Mouse (Mus musculus) cerebellum, adult 2 months (tissue): ENCODE results near the gene Trpv1. TPM values are rescaled to one million over a fixed set of nuclear protein-coding genes. Genes with fewer than 3 reads are reported as not detected.

ENCODE experiments used
- DNase-seq, 2 experiments: peaks; one replicate each; pipeline ENCODE4 v3.0.0; 2021
- H3K27ac ChIP-seq: fragments of 200-500 bp; 2 replicates; pipeline ENCODE4 v1.5.1; 2012; ENCODE audit warnings: low read length, control low read depth, inconsistent platforms; ENCODE audit not compliant: insufficient read depth
- H3K27me3 ChIP-seq: fragments of 200-500 bp; 2 replicates; pipeline ENCODE4 v1.6.1; 2012; ENCODE audit warnings: inconsistent platforms, mild to moderate bottlenecking, low read length, moderate library complexity; ENCODE audit not compliant: control insufficient read depth, insufficient read depth
- H3K4me1 ChIP-seq: fragments of 200-500 bp; 2 replicates; pipeline ENCODE4 v1.6.1; 2011; ENCODE audit warnings: low read length; ENCODE audit not compliant: control insufficient read depth, insufficient read depth
- H3K4me3 ChIP-seq: fragments of 200-500 bp; replicated peaks from 2 replicates; pipeline ENCODE3; 2011; ENCODE audit warnings: mild to moderate bottlenecking, low read depth, low read length, control low read depth; ENCODE audit not compliant: insufficient read depth
- CTCF ChIP-seq: fragments of 200-500 bp; IDR thresholded peaks from 2 replicates; pipeline ENCODE4 v1.5.1; 2011; ENCODE audit warnings: low read depth, mild to moderate bottlenecking, control low read depth, low read length, moderate library complexity, borderline replicate concordance; ENCODE audit not compliant: insufficient read depth
- POLR2A ChIP-seq: fragments of 200-500 bp; IDR thresholded peaks from 2 replicates; pipeline ENCODE4 v1.6.1; 2011; ENCODE audit warnings: low read length, control low read depth, borderline replicate concordance; ENCODE audit not compliant: insufficient read depth
- WGBS: fragments of 180-500 bp; shearing (Covaris S2); methylation state at CpG from one replicate; pipeline ENCODE4 v1.1.7; 2018; 5-methylcytosine and 5-hydroxymethylcytosine counted together
- polyA plus RNA-seq: library from polyadenylated mRNA; depleted of rRNA; stranded (reverse); fragments of >200 nt; gene quantifications from 2 replicates; pipeline ENCODE4 v1.2.3, GENCODE M21; 2012; rRNA removed

The Trpv1 gene
- polyA plus RNA-seq, 1 experiment = 0.33 TPM

- TF ChIP-seq POLR2A (no peak), CTCF (no peak)
- no peaks in the 10 kb centered on the region for H3K27me3 ChIP-seq
- WGBS = 60% methylated on average over 5 of the region's 5 CpGs
- H3K4me3 ChIP-seq = no peak overlapping the region
- no peaks in the 10 kb centered on the region for H3K4me1 ChIP-seq
- H3K27ac ChIP-seq = no peak overlapping the region
- DNase-seq = no peak
Observed at GRCm38 (mm10) chr11:73280710-73281109, 46.6 kb downstream of the Trpv1 start.

- WGBS = 2% methylated on average over 16 of the region's 16 CpGs
- Histone ChIP-seq H3K4me3 (peak overlapping the region; percentile 64), H3K27ac (no peak overlapping the region), H3K27me3 (no peaks in the 10 kb centered on the region), H3K4me1 (no peaks in the 10 kb centered on the region)
- TF ChIP-seq CTCF (peak; percentile 49), POLR2A (no peak)
- peak; percentile 61 to 72 for DNase-seq
Observed at GRCm38 (mm10) chr11:73281528-73282027, 47.5 kb downstream of the Trpv1 start.

- 64% methylated on average over 9 of the region's 9 CpGs for WGBS
- TF ChIP-seq CTCF (no peak), POLR2A (no peak)
- Histone ChIP-seq H3K27me3 (no peaks in the 10 kb centered on the region), H3K27ac (no peak overlapping the region), H3K4me1 (no peaks in the 10 kb centered on the region), H3K4me3 (no peak overlapping the region)
- DNase-seq = no peak
Observed at GRCm38 (mm10) chr11:73283369-73283768, 49.3 kb downstream of the Trpv1 start.

GRCm38 (mm10) chr11:73283926-73284325 is 49.8 kb downstream of the Trpv1 start:
- no peak overlapping the region for H3K27ac ChIP-seq
- 47% methylated on average over 1 of the region's 1 CpGs for whole genome bisulfite sequencing

GRCm38 (mm10) chr11:73284351-73284750 is 50.3 kb downstream of the Trpv1 start:
- TF ChIP-seq CTCF (no peak), POLR2A (no peak)
- Histone ChIP-seq H3K27ac (no peak overlapping the region; the same call in 1 of the 2 replicates), H3K4me3 (no peak overlapping the region), H3K4me1 (no peaks in the 10 kb centered on the region), H3K27me3 (no peaks in the 10 kb centered on the region)
- DNase-seq = peak in 1 of 2 experiments; percentile 14

More at GRCm38 (mm10) chr11:73283926-73284325, 49.8 kb downstream of the Trpv1 start:
- Histone ChIP-seq H3K4me1 (no peaks in the 10 kb centered on the region), H3K27me3 (no peaks in the 10 kb centered on the region), H3K4me3 (no peak overlapping the region)
- no peak for DNase-seq
- no peak for TF ChIP-seq CTCF
- no peak for TF ChIP-seq POLR2A

GRCm38 (mm10) chr11:73289621-73290020 is 55.5 kb downstream of the Trpv1 start:
- H3K27me3 ChIP-seq = no peaks in the 10 kb centered on the region
- H3K4me1 ChIP-seq = no peaks in the 10 kb centered on the region
- no peak overlapping the region for H3K27ac ChIP-seq
- DNase-seq = no peak
- TF ChIP-seq CTCF (no peak), POLR2A (no peak)
- no peak overlapping the region for H3K4me3 ChIP-seq
- 80% methylated on average over 1 of the region's 1 CpGs for WGBS

GRCm38 (mm10) chr11:73303123-73303522 is 69.0 kb downstream of the Trpv1 start:
- TF ChIP-seq POLR2A (no peak), CTCF (no peak)
- WGBS = 41% methylated on average over 2 of the region's 2 CpGs
- no peak overlapping the region for H3K27ac ChIP-seq

More at GRCm38 (mm10) chr11:73303123-73303522, 69.0 kb downstream of the Trpv1 start:
- Histone ChIP-seq H3K4me3 (no peak overlapping the region), H3K4me1 (no peaks in the 10 kb centered on the region), H3K27me3 (no peaks in the 10 kb centered on the region)
- DNase-seq = no peak

Other genes starting within 250 kb of the Trpv1 start
- gene P2rx1, start 235.2 kb upstream of the Trpv1 start, polyA plus RNA-seq = 0.41 and 0.46 TPM in 2 replicates
- gene Camkk1, start 215.3 kb upstream of the Trpv1 start, polyA plus RNA-seq = 68.8 and 70.8 TPM in 2 replicates
- 6.4 and 6.5 TPM in 2 replicates for gene Ncbp3, start 186.5 kb upstream of the Trpv1 start, polyA plus RNA-seq
- 0.24 and 0.33 TPM in 2 replicates for gene Itgae, start 143.7 kb upstream of the Trpv1 start, polyA plus RNA-seq
- gene Haspin, start 96.0 kb upstream of the Trpv1 start, polyA plus RNA-seq = 0.05 and 0.10 TPM in 2 replicates
- 4.5 and 6.2 TPM in 2 replicates for gene P2rx5, start 73.9 kb upstream of the Trpv1 start, polyA plus RNA-seq
- gene Emc6, start 57.3 kb upstream of the Trpv1 start, polyA plus RNA-seq = 78.7 and 80.6 TPM in 2 replicates
- gene Tax1bp3, start 57.2 kb upstream of the Trpv1 start, polyA plus RNA-seq = 15.9 and 16.5 TPM in 2 replicates
- gene Ctns, start 35.2 kb upstream of the Trpv1 start, polyA plus RNA-seq = 26.6 and 26.9 TPM in 2 replicates
- gene Shpk, start 34.8 kb upstream of the Trpv1 start, polyA plus RNA-seq = 4.1 and 4.5 TPM in 2 replicates
- gene Trpv3, start 33.1 kb downstream of the Trpv1 start, polyA plus RNA-seq = 0.19 and 0.46 TPM in 2 replicates
- 44.8 and 57.9 TPM in 2 replicates for gene Aspa, start 95.3 kb downstream of the Trpv1 start, polyA plus RNA-seq
- gene Gm49340, start 95.4 kb downstream of the Trpv1 start, polyA plus RNA-seq = not detected in 2 replicates
- gene Spata22, start 95.4 kb downstream of the Trpv1 start, polyA plus RNA-seq = 0.08 and 0.22 TPM in 2 replicates
- gene Olfr20, start 116.5 kb downstream of the Trpv1 start, polyA plus RNA-seq = not detected in 2 replicates
- not detected in 2 replicates for gene Olfr376, start 137.0 kb downstream of the Trpv1 start, polyA plus RNA-seq
- not detected in 2 replicates for gene Olfr1, start 165.3 kb downstream of the Trpv1 start, polyA plus RNA-seq
- not detected in 2 replicates for gene Olfr378, start 194.2 kb downstream of the Trpv1 start, polyA plus RNA-seq
- gene Olfr380, start 223.2 kb downstream of the Trpv1 start, polyA plus RNA-seq = not detected in 2 replicates